Mouse (Mus musculus): ENCODE results near the gene Tube1. TPM values are rescaled to one million over a fixed set of nuclear protein-coding genes. Genes with fewer than 3 reads are reported as not detected.
A peak's percentile ranks its signal among the peaks of the same experiment; 100 is the strongest.

The Tube1 gene
- polyA plus RNA-seq, 1 experiment from 2014 or later = 2.8 TPM

GRCm38 (mm10) chr10:39161406-39161805 is 27.6 kb downstream of the Tube1 start:
- no peak overlapping the region for H3K4me3 ChIP-seq (ENCODE audit: low read depth, low read length)
- no peak overlapping the region for H3K27ac ChIP-seq (replicated peaks)
- H3K9me3 ChIP-seq (ENCODE audit: control insufficient read depth, low read length) = no peaks in the 10 kb centered on the region
- H3K4me2 ChIP-seq (replicated peaks; ENCODE audit: low read depth) = no peak overlapping the region
- H3K27me3 ChIP-seq (ENCODE audit: control insufficient read depth, insufficient read depth, low read length) = no peaks in the 10 kb centered on the region
- no peaks in the 10 kb centered on the region for H3K36me3 ChIP-seq (ENCODE audit: control insufficient read depth, insufficient read depth, low read length)
- ATAC-seq (ENCODE audit: low FRiP score, low TSS enrichment) (no peak), DNase-seq (ENCODE audit: low spot score) (no peak)
- TF ChIP-seq CTCF (IDR thresholded peaks at IDR 0.05; ENCODE audit: low read depth) = no peak
- no peak for TF ChIP-seq EP300 (optimal IDR thresholded peaks at IDR 0.05)
- 95% methylated on average over 1 of the region's 1 CpGs for WGBS
- H3K4me1 ChIP-seq (replicated peaks; ENCODE audit: control insufficient read depth, insufficient read depth) = no peaks in the 10 kb centered on the region
- no peak overlapping the region for H3K9ac ChIP-seq (ENCODE audit: low read length)

DNA sequence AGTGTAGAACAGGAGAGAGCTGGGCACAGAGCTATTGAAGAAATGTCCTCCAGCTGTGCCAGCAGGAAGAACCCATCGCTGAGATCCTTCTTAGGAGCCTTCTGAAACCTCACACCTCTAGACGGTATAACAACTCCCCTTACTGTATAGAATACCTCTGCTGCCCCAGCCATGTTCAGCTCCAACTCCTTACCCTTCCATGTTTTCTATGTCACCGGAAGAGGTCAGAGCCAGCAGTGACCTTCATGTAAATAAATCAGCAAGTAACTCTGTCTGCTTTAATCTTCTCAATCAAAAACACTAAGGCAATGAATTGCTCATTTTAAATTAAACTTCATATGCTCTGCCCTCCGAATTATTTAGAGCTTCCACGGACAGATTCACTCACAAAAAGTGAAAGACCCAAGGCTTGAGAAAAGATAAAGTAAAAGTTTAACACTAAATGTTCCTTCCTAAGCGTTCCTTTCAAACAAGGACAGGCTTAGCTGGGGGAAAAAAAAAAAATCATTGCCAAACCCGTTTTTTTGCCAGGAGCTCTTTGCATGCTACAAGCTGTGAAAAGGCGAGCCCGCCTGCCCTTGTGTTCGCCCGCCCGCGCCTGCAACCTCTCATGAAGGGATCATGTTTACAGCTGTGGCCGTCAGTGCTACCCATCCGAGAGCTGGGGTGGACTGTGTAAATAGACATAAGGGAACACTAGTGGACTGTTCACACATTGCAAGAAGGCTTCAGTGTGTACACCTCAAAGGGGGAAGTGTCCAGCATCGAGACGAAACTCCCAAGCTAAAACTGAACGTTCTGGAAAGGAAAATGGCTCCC is 29.1 kb downstream of the Tube1 start:
- TF ChIP-seq CTCF (IDR thresholded peaks at IDR 0.05; ENCODE audit: low read depth) = no peak
- no peak for TF ChIP-seq EP300 (optimal IDR thresholded peaks at IDR 0.05)
- H3K27ac ChIP-seq (replicated peaks) = no peak overlapping the region
- no peaks in the 10 kb centered on the region for H3K9me3 ChIP-seq (ENCODE audit: control insufficient read depth, low read length)
- DNase-seq (ENCODE audit: low spot score) (peak; percentile 30), ATAC-seq (ENCODE audit: low FRiP score, low TSS enrichment) (no peak)
- H3K4me2 ChIP-seq (replicated peaks; ENCODE audit: low read depth) = peak overlapping the region; percentile 3
- no peaks in the 10 kb centered on the region for H3K27me3 ChIP-seq (ENCODE audit: control insufficient read depth, insufficient read depth, low read length)
- H3K4me1 ChIP-seq (replicated peaks; ENCODE audit: control insufficient read depth, insufficient read depth) = no peaks in the 10 kb centered on the region
- H3K9ac ChIP-seq (ENCODE audit: low read length) = 0 out of 2 replicates have a peak overlapping the region, but pooled peaks have one; percentile 19
- no peaks in the 10 kb centered on the region for H3K36me3 ChIP-seq (ENCODE audit: control insufficient read depth, insufficient read depth, low read length)
- WGBS = 13% methylated on average over 18 of the region's 18 CpGs
- 0 out of 2 replicates have a peak overlapping the region, but pooled peaks have one; percentile 3 for H3K4me3 ChIP-seq (ENCODE audit: low read depth, low read length)

DNA sequence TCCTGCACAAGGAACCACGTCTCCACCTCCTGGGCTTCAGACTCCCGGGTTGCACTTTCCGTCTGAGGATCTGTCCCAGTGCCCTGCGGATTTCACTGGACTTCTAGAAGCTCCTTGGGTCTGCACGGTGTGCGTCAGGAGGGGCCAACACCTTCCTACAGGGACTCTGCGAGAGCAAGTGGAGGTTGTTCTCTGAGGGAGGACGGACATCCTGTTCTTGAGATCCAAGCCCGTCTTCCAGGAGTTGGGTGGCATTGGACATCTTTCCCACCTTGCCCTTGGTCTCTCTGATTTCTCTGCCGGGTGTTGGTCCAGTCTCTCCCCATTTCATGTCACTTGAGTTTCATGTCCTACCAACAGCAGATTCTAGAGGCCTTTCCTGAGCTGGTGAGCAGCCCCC is 29.9 kb downstream of the Tube1 start, which contains the start of gene Ccn6:
Gene Ccn6 (minus strand): TSS at position 101 of the 400 bp plus-strand sequence.
- no peaks in the 10 kb centered on the region for H3K4me1 ChIP-seq (replicated peaks; ENCODE audit: control insufficient read depth, insufficient read depth)
- peak within 1 kb of the TSS; percentile 3 for H3K4me2 ChIP-seq (replicated peaks; ENCODE audit: low read depth)
- H3K36me3 ChIP-seq (ENCODE audit: control insufficient read depth, insufficient read depth, low read length) = no peaks in the 10 kb centered on the region
- H3K27ac ChIP-seq (replicated peaks) = no peak within 1 kb of the TSS
- 0 out of 2 replicates have a peak within 1 kb of the TSS, but pooled peaks have one; percentile 3 for H3K4me3 ChIP-seq (ENCODE audit: low read depth, low read length)
- H3K27me3 ChIP-seq (ENCODE audit: control insufficient read depth, insufficient read depth, low read length) = no peaks in the 10 kb centered on the region
- 0 out of 2 replicates have a peak within 1 kb of the TSS, but pooled peaks have one; percentile 19 for H3K9ac ChIP-seq (ENCODE audit: low read length)
- no peak for TF ChIP-seq EP300 (optimal IDR thresholded peaks at IDR 0.05)
- TF ChIP-seq CTCF (IDR thresholded peaks at IDR 0.05; ENCODE audit: low read depth) = no peak
- WGBS = 84% methylated on average over 10 of the region's 10 CpGs
- no peak for DNase-seq (ENCODE audit: low spot score)
- H3K9me3 ChIP-seq (ENCODE audit: control insufficient read depth, low read length) = no peaks in the 10 kb centered on the region
- ATAC-seq (ENCODE audit: low FRiP score, low TSS enrichment) = peak; percentile 32; the same call in 1 of the 2 replicates

DNA sequence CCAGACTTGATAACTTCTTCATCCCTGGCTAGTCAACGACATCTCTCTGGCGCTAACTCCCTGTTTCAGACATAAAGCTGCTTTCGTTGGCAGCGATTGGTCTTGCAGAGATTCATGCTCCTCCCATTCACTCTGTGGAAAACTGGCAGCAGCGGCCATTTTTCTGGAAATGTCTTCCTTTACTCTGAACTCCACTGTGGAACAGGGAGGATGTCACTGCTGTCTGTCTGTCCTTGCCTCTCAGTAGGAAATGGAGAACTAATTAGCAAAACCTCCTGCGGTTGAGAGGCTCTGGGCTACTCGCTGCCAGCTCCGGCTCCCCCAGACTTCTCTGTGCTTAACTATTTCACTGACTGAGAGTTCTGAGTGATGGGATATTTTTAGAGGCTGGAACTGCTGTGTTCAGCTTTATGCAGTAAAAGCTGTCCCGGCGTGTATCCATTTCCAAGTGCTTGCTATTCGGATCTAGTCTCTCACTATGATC is 31.9 kb downstream of the Tube1 start:
- Histone ChIP-seq H3K36me3 (ENCODE audit: control insufficient read depth, insufficient read depth, low read length) (no peaks in the 10 kb centered on the region), H3K9me3 (ENCODE audit: control insufficient read depth, low read length) (no peaks in the 10 kb centered on the region), H3K4me3 (ENCODE audit: low read depth, low read length) (peak overlapping the region; percentile 29), H3K27ac (replicated peaks) (peak overlapping the region; percentile 84), H3K9ac (ENCODE audit: low read length) (peak overlapping the region; percentile 38; the same call in 1 of the 2 replicates), H3K4me2 (replicated peaks; ENCODE audit: low read depth) (peak overlapping the region; percentile 38), H3K4me1 (replicated peaks; ENCODE audit: control insufficient read depth, insufficient read depth) (no peaks in the 10 kb centered on the region), H3K27me3 (ENCODE audit: control insufficient read depth, insufficient read depth, low read length) (no peaks in the 10 kb centered on the region)
- 16% methylated on average over 11 of the region's 11 CpGs for WGBS
- TF ChIP-seq CTCF (IDR thresholded peaks at IDR 0.05; ENCODE audit: low read depth) (no peak), EP300 (optimal IDR thresholded peaks at IDR 0.05) (no peak)
- no peak; the same call in 1 of the 2 replicates for ATAC-seq (ENCODE audit: low FRiP score, low TSS enrichment)
- peak; percentile 22 for DNase-seq (ENCODE audit: low spot score)

- no peak overlapping the region for H3K4me2 ChIP-seq (replicated peaks; ENCODE audit: low read depth)
- ATAC-seq (ENCODE audit: low FRiP score, low TSS enrichment) (no peak), DNase-seq (ENCODE audit: low spot score) (no peak)
- H3K36me3 ChIP-seq (ENCODE audit: control insufficient read depth, insufficient read depth, low read length) = no peaks in the 10 kb centered on the region
- no peak overlapping the region for H3K9ac ChIP-seq (ENCODE audit: low read length)
- no peak overlapping the region for H3K4me3 ChIP-seq (ENCODE audit: low read depth, low read length)
- H3K27ac ChIP-seq (replicated peaks) = no peak overlapping the region
- no peak for TF ChIP-seq CTCF (IDR thresholded peaks at IDR 0.05; ENCODE audit: low read depth)
- TF ChIP-seq EP300 (optimal IDR thresholded peaks at IDR 0.05) = no peak
- H3K9me3 ChIP-seq (ENCODE audit: control insufficient read depth, low read length) = no peaks in the 10 kb centered on the region
- no peaks in the 10 kb centered on the region for H3K27me3 ChIP-seq (ENCODE audit: control insufficient read depth, insufficient read depth, low read length)
- H3K4me1 ChIP-seq (replicated peaks; ENCODE audit: control insufficient read depth, insufficient read depth) = no peaks in the 10 kb centered on the region
- 83% methylated on average over 11 of the region's 11 CpGs for WGBS
Measured at GRCm38 (mm10) chr10:39167611-39168010, 33.8 kb downstream of the Tube1 start.

DNA sequence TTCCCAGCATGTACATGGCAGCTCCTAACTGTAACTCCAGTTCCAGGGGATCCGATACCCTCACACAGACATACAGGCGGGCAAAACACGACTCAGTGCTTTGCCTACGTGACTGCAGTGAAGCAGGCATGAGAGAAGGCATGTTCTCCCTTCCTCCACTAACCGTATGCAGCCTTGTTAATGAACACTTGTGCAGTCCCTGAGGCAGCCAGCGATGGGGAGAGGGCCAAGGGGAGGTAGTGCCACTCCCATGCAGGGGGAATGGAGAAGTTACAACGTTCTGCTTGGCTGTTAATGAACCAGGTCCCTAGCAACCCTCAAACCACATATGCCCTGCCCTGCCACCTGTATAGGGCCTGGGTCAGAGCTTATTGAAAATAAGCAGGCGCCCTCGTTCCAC is 35.9 kb downstream of the Tube1 start:
- H3K27me3 ChIP-seq (ENCODE audit: control insufficient read depth, insufficient read depth, low read length) = no peaks in the 10 kb centered on the region
- no peak overlapping the region for H3K27ac ChIP-seq (replicated peaks)
- no peaks in the 10 kb centered on the region for H3K4me1 ChIP-seq (replicated peaks; ENCODE audit: control insufficient read depth, insufficient read depth)
- no peak overlapping the region for H3K9ac ChIP-seq (ENCODE audit: low read length)
- H3K4me3 ChIP-seq (ENCODE audit: low read depth, low read length) = no peak overlapping the region
- no peak overlapping the region for H3K4me2 ChIP-seq (replicated peaks; ENCODE audit: low read depth)
- DNase-seq (ENCODE audit: low spot score) (no peak), ATAC-seq (ENCODE audit: low FRiP score, low TSS enrichment) (no peak)
- no peak for TF ChIP-seq CTCF (IDR thresholded peaks at IDR 0.05; ENCODE audit: low read depth)
- no peak for TF ChIP-seq EP300 (optimal IDR thresholded peaks at IDR 0.05)
- H3K36me3 ChIP-seq (ENCODE audit: control insufficient read depth, insufficient read depth, low read length) = no peaks in the 10 kb centered on the region
- 66% methylated on average over 9 of the region's 9 CpGs for WGBS
- no peaks in the 10 kb centered on the region for H3K9me3 ChIP-seq (ENCODE audit: control insufficient read depth, low read length)
